Mouse (Mus musculus): ENCODE data around the gene Olfr71.

Gene Olfr71

DNA sequence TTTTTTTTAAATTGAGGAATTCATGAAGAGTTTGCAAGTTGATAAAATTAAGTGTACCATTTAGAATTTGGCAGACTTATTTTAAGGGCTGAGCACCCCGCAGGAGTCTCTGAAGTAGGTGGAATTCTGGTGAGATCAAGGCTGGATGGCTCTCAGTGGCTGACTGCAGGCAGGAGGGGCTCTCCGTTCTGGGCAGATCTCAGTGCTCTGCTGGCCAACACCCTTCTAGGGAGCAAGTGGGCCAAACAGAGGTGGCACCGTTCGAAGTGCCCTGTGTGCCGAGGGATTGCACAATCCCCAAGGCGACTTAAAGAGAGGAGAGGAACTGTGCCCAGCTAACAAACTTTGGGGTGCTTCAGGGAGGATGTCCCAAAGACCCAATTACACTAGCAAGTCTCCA lies at the start of gene Olfr71:
Gene Olfr71 (minus strand): TSS at position 387 of the 400 bp plus-strand sequence.
- DNase-seq (ENCODE audit: low spot score in 2 of 2), result no peak

- DNase-seq (ENCODE audit: low spot score in 2 of 2), result no peak
Measured at GRCm38 (mm10) chr4:43757213-43757612, 47.2 kb upstream of the Olfr71 start.

DNA sequence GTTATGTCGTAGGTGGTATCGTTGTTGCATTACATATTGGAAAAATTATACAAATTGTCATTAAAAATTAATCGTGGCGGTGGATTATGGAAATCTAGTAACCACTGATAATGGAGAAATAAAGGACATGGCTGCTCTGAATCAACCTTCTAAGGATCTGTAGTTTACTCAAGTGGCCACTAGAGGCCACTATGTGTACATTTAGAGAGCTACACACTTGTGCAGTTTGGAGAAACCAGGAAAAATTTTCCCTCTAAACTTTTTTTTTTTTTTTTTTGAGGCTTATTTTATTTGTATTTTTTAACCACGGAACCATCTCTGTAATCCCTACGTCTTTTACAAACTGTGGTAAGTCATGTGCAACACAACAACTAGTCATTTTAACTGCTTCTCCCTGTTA lies 35.1 kb upstream of the Olfr71 start:
- no peak for DNase-seq (ENCODE audit: low spot score in 2 of 2)

DNA sequence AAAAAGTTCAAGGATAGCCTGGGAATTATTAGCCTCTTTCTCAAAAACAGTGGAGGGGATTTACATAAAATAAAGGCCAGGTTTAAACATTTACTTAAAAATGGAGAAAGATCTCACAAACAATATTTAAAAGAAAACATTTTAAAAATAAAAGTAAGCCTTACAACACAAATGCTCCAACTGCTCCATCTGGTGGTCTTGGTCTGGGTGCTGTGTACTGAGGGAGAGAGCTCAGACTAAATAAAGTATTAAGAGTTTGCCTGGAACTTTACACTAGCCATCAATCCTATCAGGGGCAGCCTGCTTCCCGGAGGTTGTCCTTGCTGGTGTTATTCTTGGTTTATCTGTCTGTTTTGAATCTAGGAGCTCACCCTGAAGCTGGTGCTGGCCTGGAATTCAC lies 33.0 kb upstream of the Olfr71 start:
- DNase-seq (ENCODE audit: low spot score in 2 of 2), result no peak

DNA sequence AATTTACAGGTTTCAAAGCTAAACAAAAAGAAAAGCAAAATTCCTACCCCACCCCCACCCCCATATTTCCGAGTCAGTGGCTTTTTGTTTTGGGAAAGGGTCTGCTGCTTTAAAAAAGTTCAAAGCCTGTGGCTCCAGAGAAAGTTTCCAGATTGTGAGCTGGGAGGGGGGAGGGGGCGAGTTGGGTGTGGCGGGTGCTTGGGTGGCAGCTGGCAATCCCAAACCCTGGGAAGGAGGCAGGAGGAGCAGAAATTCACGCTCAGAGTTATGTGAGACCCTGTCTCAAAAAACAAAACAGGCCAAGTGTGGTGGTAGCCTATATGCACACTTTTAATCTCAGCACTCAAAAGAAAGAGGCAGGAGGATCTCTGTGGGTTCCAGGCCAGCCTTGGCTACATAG lies 32.6 kb upstream of the Olfr71 start:
- no peak for DNase-seq (ENCODE audit: low spot score in 2 of 2)

- DNase-seq (ENCODE audit: low spot score in 2 of 2), result no peak
Measured at GRCm38 (mm10) chr4:43741526-43741925, 31.5 kb upstream of the Olfr71 start.

GRCm38 (mm10) chr4:43738989-43739674 lies 29.1 kb upstream of the Olfr71 start:
- DNase-seq (ENCODE audit: low spot score in 2 of 2), result no peak

DNA sequence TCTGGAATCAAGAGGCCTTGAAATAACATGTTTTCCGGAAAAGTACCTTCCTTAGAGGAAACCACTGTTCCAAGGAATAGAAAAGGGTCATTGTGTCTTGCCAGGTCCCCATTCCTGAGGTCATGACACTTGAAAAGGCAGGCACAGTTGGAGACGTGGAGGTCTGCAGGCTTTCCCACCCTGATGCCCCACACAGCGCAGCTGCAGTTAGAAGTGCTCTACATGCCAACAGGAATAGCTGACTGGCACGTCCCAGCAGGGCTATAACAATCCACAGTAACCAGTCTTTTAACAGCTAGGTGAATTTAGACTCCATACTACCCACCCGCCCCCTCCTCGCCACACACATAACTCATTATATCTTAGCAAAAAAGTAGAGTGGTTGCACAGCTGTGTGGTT lies 27.1 kb upstream of the Olfr71 start:
- no peak for DNase-seq (ENCODE audit: low spot score in 2 of 2)

DNA sequence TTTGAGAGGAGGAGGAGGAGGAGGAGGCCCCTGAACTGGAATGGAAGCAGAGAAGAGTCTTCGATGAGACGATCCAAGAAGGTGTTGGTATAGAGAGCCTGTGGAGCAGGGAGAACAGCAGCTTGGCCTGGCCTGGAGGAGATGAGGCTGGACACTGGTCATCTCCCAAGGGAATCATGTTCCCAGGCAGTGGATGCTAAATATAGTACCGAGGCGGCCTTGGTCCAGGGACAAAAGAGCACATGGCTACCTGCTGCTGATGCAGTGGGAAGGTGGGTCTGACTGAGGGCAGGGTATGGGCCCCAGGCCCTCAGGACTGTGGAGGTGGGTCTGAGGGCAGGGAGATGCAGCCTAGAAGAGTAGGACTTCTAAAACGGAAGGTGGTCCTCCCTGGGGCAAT lies 23.1 kb upstream of the Olfr71 start:
- no peak for DNase-seq (ENCODE audit: low spot score in 2 of 2)

DNA sequence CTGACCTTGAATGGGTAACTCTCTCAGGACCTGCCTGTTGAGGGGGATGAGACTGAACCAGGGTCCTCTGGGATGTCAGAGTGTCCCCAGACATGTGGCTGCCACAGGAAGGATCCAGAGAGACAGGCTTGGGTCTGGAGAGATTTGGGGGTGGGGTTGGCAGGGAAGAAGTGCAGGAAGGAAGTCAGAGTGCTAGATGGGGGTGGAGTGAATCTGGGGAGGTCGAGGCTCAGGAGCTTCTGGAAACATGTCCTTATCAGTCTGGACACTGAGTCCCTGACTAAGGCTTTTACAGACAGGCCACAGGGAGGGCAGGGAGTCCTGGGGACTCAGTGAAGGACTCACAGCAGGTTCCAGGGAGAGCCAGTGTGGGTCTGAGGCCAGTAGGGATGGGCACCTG lies 22.1 kb upstream of the Olfr71 start:
- DNase-seq (ENCODE audit: low spot score in 2 of 2), result no peak

GRCm38 (mm10) chr4:43730750-43731297 lies 20.8 kb upstream of the Olfr71 start:
- DNase-seq (ENCODE audit: low spot score in 2 of 2), result no peak

DNA sequence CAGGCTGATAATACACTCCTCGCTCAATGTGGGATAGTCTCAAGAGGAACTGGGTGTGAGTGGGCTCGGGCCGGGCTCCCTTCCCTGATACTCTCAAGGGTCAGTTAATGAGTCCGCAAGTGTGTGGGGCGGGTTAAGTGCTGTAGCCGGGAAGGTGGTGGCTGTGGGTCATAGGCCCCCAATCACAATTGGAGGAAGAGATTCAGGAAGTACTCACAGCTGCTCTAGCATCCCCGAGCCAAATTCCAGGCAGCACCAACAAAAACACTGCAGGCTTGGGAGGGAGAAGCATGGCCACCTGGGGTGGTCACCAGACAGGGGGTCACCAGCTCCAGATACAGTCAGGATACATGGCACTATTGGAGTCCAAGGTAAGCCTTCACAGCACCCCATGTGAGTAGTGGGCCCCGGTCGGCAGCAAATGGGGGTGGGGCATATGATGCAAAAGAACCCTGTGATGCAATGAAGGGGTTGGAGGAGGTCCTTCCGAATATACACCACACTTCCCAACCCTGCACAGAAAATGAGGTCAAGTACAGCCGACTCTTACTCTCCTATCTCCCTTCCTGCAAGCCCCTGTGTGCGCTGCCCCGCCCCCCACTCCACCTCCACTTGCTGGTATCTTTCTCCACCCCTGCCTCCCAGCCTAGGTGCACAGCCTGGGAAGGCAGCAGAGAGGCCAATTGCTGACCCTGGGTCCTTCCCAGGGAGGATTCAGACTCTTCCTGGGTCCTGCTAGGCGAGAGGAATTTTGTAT lies 19.9 kb upstream of the Olfr71 start, which contains the start of gene Spaar:
Gene Spaar (plus strand): TSS at position 241 of the 757 bp plus-strand sequence.
- DNase-seq (ENCODE audit: low spot score in 2 of 2), result no peak

DNA sequence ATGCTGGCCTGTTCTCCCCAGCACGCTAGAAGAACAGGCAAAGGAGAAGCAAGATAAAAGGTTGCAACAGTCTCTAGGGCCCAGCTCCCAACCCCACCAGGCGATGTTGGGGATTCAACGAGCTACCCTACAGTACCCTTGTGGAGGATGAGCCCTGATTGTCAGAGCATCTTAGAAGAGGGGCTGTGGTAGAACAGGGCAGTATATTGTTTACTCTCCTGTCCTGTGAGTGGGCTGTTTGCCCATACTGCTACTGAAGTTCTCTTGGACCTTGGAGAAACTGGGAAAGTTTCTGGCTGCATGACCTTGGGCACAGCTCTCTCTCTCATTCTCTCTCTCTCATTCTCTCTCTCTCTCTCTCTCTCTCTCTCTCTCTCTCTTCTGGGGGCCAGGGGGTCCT lies 19.1 kb upstream of the Olfr71 start:
- no peak for DNase-seq (ENCODE audit: low spot score in 2 of 2)

DNA sequence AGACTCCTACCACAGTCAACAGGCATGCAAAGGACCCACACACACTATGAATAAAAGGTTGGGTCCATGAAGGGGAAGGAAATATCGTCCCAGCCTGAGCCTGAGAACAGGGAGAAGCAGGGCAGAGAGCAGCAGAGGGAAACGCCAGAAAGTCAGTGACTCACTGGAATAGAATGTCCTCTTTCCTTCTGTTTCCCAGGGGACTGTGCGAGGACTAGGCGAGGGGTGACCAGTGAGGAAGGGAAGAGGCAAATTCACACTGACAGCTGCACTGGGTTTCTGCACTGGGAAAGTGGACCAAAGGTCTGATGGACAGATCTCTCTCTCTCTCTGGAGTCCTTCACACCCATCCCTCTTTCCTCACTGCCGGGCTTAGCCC lies 18.5 kb upstream of the Olfr71 start:
- DNase-seq (ENCODE audit: low spot score in 2 of 2), result no peak

- DNase-seq (ENCODE audit: low spot score in 2 of 2), result no peak
Measured at GRCm38 (mm10) chr4:43727718-43728575, 17.9 kb upstream of the Olfr71 start.

DNA sequence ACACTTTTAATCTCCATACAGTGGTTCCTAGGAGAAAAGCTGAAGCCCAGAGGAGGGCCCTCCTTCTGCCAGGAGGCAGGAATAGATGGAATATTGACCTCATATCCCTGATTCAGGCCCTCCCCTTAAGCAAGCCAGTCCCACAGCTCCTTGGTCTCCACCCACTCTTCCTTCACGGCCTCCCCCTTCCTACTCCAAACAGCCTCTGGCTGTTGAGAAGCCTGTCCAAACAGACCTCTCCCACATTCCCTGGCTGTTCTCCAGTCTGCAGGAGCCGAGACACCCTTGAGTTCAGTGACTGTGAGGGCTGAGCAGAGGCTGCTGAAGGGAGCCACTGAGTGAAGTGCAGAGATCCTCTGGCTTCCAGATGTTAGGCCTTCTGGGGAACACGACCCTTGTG lies 16.9 kb upstream of the Olfr71 start, which contains the start of gene Hrct1:
Gene Hrct1 (plus strand): TSS at position 194 of the 400 bp plus-strand sequence.
- DNase-seq (ENCODE audit: low spot score in 2 of 2), result peak; percentile 11 to 14

DNA sequence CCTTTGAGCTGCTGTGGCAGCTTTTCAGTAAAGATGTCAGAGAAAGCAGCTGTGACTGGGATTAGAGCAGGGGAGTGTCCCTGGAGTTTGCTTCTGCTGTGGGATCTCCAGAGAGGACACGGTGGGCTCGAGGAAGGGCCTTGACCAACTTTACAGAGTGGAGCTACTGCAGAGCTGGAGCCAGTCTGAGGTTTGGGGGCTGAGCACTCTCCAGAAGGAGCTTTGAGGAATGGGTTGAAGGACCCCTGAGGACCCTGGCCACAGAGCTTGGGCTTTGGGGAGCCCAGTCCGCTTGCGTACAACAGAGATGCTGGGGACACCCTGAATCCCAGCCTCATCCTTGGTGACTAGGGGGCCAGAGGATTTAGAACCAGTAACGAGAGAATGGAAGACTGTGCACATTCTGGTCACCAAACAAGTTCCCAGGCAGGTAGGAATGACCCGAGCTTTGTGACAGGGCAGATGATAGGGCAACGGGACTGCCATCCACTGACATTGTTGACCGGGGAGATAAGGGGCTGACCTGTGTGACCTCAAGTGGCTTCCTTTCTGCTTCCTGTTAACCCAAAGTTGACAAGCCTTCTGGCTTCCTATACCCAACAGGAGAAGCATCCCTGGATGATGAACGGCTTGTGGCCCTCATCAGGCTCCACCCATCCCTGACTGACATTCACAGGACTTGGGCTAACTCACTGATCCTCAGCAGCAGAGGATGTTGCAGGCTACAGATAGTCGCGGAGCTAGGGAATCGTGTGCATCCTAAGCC lies 16.4 kb upstream of the Olfr71 start:
- DNase-seq (ENCODE audit: low spot score in 2 of 2), result no peak

GRCm38 (mm10) chr4:43724764-43725163 lies 14.7 kb upstream of the Olfr71 start:
- no peak for DNase-seq (ENCODE audit: low spot score in 2 of 2)

DNA sequence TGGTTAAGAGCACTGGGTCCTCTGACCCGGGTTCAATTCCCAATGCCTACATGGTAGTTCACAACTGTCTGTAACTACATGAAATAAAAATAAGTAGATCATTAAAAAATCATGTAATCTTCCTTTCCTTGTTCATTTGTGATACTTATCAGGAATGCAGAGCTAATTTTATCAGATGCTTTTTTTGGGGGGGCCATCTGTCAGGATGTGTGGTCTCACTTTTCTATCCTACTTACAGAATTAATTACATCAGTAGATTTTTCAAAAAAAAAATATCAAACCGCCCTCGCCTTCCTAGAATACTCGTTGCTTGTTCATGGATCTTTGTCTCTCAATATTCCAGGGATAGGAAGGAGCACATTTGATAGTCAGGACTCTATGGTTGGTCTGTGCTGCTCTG lies 12.1 kb upstream of the Olfr71 start:
- no peak for DNase-seq (ENCODE audit: low spot score in 2 of 2)

GRCm38 (mm10) chr4:43720491-43721228 lies 10.6 kb upstream of the Olfr71 start:
- DNase-seq (ENCODE audit: low spot score in 2 of 2), result no peak

Measured in spleen, postnatal 36 days (tissue).